Mouse (Mus musculus): Measurements from ENCODE around the gene Bcl9l. TPM values are rescaled to one million over a fixed set of nuclear protein-coding genes. Genes with fewer than 3 reads are reported as not detected.

Bcl9l gene
- polyA plus RNA-seq, 1 experiment from 2014 or later: 10.9 TPM

DNA sequence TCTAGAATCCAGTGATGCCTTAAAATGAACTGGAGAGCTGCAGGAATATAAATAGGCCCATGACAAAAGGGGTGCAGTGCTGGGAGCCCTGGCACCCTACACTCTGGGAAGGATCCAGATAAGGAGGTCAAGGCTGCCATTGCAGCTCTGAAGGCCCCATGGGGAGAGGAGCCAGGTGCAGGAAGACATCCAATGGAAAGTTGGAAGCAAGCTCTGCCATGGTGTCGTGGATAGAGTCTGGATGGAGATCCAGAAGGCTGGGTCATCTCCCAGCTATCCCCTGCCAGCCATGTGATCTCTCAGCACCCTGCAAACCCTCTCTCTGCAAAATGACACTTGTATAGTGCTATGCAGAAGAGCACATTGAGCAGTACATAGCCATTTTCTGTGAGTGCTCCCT is 8.3 kb upstream of the Bcl9l start:
- no peak for ATAC-seq (ENCODE audit: low FRiP score, low read depth)
- WGBS: 43% methylated on average over 1 of the region's 1 CpGs
- Histone ChIP-seq H3K9ac (no peak overlapping the region), H3K27ac (no peak overlapping the region), H3K27me3 (replicated peaks) (0 out of 2 replicates have a peak, but pooled peaks cover 3% of the 10 kb centered on the region), H3K4me3 (no peak overlapping the region), H3K4me1 (peaks cover 13% of the 10 kb centered on the region; the same call in 1 of the 2 replicates), H3K4me2 (replicated peaks) (no peak overlapping the region), H3K36me3 (no peaks in the 10 kb centered on the region), H3K9me3 (no peaks in the 10 kb centered on the region)

DNA sequence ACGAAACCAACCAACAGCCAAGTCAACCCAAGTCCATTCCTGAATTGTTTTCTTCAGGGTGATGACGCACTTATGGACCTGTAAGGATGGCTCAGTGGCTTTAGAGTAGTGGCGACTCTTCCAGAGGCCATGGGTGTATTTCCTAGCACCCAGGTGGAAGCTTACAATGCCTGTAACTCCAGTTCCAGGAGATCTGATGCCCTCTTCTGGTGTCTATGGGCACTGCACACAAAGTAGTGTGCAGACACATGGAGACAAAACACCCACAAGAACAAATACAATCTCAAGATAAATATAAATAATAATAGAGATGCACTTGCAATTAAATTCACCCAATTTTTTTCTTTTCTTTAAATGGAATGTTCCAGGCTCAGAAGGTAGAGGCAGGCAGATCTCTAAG is 6.7 kb upstream of the Bcl9l start:
- Histone ChIP-seq H3K9me3 (no peaks in the 10 kb centered on the region), H3K4me2 (replicated peaks) (no peak overlapping the region), H3K27me3 (replicated peaks) (0 out of 2 replicates have a peak, but pooled peaks cover 3% of the 10 kb centered on the region), H3K4me1 (peaks cover 21% of the 10 kb centered on the region), H3K27ac (no peak overlapping the region), H3K36me3 (no peaks in the 10 kb centered on the region), H3K4me3 (no peak overlapping the region), H3K9ac (no peak overlapping the region)
- 91% methylated on average over 3 of the region's 3 CpGs for WGBS
- no peak for ATAC-seq (ENCODE audit: low FRiP score, low read depth)

DNA sequence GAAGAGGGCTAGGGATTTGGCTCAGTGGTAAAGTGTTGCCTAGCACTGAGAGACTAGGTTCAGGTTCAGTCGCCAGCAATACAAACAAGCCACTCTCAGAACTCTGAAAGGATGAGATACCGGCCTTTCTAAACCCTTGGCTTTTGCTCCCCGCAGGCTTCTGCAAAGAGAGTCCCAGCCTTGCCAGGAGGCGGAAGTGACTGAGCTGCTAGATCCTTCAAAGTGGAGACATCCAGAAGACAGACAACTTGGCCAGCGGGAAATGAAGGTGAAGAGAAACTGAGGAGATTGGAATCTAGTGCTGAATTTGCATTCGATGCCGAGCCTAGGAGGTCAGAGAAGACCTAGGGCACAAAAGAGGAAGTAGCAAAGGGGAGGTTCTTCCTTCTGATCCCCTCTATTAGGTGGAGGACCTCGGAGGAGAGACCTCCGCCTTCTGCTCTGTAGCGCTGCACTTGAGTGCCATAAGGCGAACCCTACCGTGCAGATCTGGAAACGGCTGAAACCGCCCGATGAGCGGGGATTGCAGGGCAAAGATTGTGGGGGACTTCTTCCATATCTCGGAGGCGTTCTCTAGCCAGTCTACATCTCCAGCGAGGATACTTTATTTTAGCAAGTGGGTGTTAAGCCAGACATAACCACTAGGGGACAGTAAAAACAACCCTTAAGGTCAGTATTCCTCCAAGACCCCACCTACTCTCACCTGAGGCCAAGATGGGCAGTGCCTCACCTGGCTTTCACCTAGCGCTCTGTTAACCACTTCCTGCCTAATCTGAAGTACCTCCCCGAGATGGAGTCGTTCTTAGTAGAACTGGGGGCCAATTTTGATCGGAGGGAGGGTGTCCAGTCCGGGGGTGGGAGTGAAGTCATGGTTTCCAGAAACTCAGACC is 5.0 kb upstream of the Bcl9l start:
- H3K9ac ChIP-seq: peak overlapping the region; percentile 81; the same call in 1 of the 2 replicates
- H3K9me3 ChIP-seq: no peaks in the 10 kb centered on the region
- 0 out of 2 replicates have a peak overlapping the region, but pooled peaks have one; percentile 22 for H3K27ac ChIP-seq
- H3K4me2 ChIP-seq (replicated peaks): peak overlapping the region; percentile 99
- WGBS: 5% methylated on average over 24 of the region's 24 CpGs
- H3K4me3 ChIP-seq: peak overlapping the region; percentile 69
- H3K4me1 ChIP-seq: peaks cover 26% of the 10 kb centered on the region
- no peak for ATAC-seq (ENCODE audit: low FRiP score, low read depth)
- no peaks in the 10 kb centered on the region for H3K36me3 ChIP-seq
- 0 out of 2 replicates have a peak, but pooled peaks cover 3% of the 10 kb centered on the region for H3K27me3 ChIP-seq (replicated peaks)

DNA sequence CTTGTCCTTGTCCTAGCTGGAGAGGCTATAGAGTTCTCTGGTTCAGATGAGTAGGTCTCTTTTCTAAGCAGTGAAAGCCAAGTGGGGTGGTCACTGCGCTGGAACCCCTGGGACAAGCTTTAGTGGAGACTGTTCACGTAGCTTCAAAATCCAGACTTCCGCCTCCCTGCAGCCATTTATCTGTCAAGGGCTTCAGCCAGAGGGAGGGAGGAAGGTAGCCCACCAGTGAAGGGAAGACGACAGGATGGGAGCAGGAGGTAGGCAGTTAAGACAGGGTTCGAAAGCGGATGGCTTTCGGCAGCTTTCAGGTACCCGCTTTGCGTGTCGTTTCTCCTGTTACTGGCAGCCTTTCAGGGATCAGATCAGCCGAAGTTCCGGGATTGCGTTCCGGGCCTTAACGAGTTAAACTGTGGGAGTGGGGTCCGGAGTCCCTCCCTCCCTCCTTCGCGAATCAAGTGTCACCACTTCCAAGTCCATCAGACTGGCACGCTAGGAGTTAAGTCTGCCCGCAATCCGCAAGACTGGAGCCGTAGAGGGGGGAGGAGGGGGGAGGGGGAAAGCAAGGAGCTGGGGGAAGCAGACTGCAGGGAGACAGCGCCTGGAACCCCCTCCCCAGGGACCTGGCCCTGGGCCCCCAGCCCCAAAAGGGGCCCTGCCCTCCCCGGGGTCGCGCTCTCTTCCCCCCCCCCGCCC is 4.2 kb upstream of the Bcl9l start:
- peak overlapping the region; percentile 99 for H3K4me2 ChIP-seq (replicated peaks)
- WGBS: under 1% methylated on average over 21 of the region's 27 CpGs
- H3K36me3 ChIP-seq: no peaks in the 10 kb centered on the region
- ATAC-seq (ENCODE audit: low FRiP score, low read depth): peak; percentile 52
- 0 out of 2 replicates have a peak, but pooled peaks cover 3% of the 10 kb centered on the region for H3K27me3 ChIP-seq (replicated peaks)
- no peaks in the 10 kb centered on the region for H3K9me3 ChIP-seq
- peak overlapping the region; percentile 69 for H3K4me3 ChIP-seq
- peaks cover 26% of the 10 kb centered on the region for H3K4me1 ChIP-seq
- H3K27ac ChIP-seq: peak overlapping the region; percentile 92
- peak overlapping the region; percentile 81 for H3K9ac ChIP-seq

DNA sequence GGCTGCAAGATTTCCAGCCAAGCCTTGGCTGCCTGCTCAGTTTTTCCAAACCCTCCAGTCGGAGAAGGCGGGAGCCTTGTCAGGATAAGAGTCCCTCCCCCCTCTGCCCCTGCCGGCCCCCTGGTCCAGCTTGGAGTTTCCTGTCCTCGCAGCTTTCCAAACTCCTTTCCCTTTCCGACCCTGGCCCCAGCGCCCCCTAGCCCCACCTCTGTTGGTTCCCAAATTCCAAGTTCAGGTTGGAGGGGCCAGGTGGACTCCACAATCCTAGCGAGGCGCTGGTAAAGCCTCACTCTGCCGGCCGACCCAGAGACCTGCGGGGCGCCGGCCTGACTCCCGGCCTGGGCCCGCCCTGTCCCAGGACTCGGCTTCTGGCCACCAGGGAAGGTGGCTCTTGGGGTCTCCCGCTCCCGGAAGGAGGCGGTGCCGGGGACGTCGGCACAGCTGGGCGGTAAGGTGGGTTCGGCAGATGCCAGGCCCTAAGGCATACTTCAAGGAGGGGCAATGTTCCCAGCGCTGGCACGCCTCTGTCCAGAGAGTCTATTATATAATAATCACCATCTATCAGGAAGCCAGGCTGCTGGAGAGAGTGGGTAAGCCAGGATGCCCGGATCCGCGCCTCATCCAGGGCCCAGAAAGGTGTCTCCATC is 3.5 kb upstream of the Bcl9l start:
- peak overlapping the region; percentile 92 for H3K27ac ChIP-seq
- H3K27me3 ChIP-seq (replicated peaks): 0 out of 2 replicates have a peak, but pooled peaks cover 3% of the 10 kb centered on the region
- H3K4me1 ChIP-seq: peaks cover 30% of the 10 kb centered on the region
- H3K9ac ChIP-seq: peak overlapping the region; percentile 81
- under 1% methylated on average over 29 of the region's 29 CpGs for WGBS
- H3K36me3 ChIP-seq: no peaks in the 10 kb centered on the region
- peak overlapping the region; percentile 69 for H3K4me3 ChIP-seq
- ATAC-seq (ENCODE audit: low FRiP score, low read depth): peak; percentile 43
- no peaks in the 10 kb centered on the region for H3K9me3 ChIP-seq
- H3K4me2 ChIP-seq (replicated peaks): peak overlapping the region; percentile 99

DNA sequence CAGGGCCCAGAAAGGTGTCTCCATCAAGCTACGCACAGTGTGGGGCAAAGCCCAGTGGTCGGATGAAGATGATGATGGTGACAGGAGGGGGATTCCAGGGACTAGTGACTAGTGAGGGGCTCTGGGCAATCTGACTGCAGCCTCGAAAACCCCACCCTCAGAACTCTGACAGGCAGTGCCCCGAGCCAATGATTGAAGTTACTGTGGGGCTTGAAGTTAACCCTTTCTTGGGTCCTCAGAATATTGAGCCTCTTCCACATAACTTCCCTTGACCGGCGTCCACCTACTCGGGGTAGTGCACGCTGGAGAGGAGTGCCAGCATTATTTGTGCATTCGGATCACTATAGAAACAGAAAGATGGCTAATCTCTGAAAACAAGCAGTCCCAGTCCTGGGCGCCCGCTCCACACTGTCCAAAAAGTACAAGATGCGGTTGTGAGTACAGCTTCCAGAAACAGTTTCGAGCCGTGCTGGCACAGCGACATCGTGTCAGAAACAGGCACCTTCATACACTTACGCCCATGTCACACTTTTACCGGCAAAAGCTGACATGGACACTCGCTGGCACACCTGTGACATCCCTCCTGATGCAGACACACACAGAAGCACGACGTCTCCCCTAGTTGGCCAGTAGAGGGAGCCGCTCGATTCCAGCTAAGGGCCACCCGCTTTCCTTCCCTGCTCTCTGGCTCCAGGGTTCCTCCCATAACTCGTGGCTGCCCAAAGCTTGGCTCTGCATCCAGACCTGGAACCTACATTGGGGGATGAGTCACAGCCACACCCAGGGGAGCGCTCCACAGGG is 2.8 kb upstream of the Bcl9l start:
- under 1% methylated on average over 26 of the region's 26 CpGs for WGBS
- Histone ChIP-seq H3K27ac (peak overlapping the region; percentile 92), H3K4me1 (peaks cover 38% of the 10 kb centered on the region), H3K36me3 (no peaks in the 10 kb centered on the region), H3K9ac (peak overlapping the region; percentile 81), H3K4me3 (peak overlapping the region; percentile 69), H3K9me3 (no peaks in the 10 kb centered on the region), H3K4me2 (replicated peaks) (peak overlapping the region; percentile 99), H3K27me3 (replicated peaks) (0 out of 2 replicates have a peak, but pooled peaks cover 3% of the 10 kb centered on the region)
- peak; percentile 38 for ATAC-seq (ENCODE audit: low FRiP score, low read depth)

DNA sequence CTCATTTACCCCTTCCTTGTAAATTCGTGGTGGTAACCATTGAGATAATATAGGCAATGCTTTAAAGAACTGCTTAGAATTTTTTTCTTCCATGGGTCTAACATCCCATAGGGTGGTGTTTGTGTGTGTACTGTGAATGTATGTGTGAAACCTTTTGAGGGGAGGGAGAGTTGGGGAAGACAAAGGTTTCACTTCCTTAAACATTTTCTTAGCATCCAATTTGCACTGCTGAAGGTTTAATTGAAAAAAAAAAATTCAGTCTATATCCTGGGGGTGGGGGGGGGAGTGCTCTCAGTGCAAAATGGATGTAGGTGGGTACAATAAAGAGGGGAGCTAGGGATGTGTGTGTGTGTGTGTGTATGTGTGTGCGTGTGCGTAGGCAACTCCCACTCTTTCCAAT is 513 bp upstream of the Bcl9l start:
- WGBS: 12% methylated on average over 3 of the region's 3 CpGs
- H3K4me3 ChIP-seq: peak overlapping the region; percentile 97
- peaks cover 61% of the 10 kb centered on the region for H3K4me1 ChIP-seq
- 0 out of 2 replicates have a peak overlapping the region, but pooled peaks have one; percentile 26 for H3K9ac ChIP-seq
- peak overlapping the region; percentile 92; the same call in 1 of the 2 replicates for H3K27ac ChIP-seq
- H3K4me2 ChIP-seq (replicated peaks): peak overlapping the region; percentile 94
- no peaks in the 10 kb centered on the region for H3K9me3 ChIP-seq
- H3K36me3 ChIP-seq: no peaks in the 10 kb centered on the region
- no peak; the same call in 1 of the 2 replicates for ATAC-seq (ENCODE audit: low FRiP score, low read depth)
- no peaks in the 10 kb centered on the region for H3K27me3 ChIP-seq (replicated peaks)

DNA sequence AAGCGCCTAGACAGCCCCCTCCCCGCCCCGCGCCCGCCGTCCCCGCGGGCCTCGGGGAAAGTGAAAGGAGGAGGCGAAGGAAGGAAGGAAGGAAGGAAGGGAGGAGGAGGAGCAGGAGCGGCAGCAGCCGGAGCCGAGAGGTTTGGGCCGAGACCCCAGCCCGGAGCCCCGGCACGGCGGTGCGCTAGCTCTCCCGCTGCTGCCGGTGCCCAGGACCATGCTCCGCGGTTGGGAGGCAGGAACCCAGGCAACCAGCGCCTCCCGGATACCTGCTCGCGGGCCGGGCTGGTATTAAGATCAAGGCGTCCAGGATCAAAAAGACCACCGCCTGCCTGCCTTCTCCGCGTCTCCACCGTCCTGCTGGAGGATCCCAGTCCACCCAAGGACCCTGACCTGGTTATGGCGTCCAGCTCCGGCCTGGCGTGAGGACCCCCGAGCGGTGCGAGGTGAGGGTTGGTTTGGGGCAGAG is 450 bp downstream of the Bcl9l start:
- Histone ChIP-seq H3K4me1 (peaks cover 62% of the 10 kb centered on the region), H3K4me3 (peak overlapping the region; percentile 97), H3K27ac (peak overlapping the region; percentile 92), H3K27me3 (replicated peaks) (no peaks in the 10 kb centered on the region), H3K9me3 (no peaks in the 10 kb centered on the region), H3K36me3 (no peaks in the 10 kb centered on the region), H3K4me2 (replicated peaks) (peak overlapping the region; percentile 94), H3K9ac (peak overlapping the region; percentile 97)
- under 1% methylated on average over 38 of the region's 39 CpGs for WGBS
- ATAC-seq (ENCODE audit: low FRiP score, low read depth): no peak

DNA sequence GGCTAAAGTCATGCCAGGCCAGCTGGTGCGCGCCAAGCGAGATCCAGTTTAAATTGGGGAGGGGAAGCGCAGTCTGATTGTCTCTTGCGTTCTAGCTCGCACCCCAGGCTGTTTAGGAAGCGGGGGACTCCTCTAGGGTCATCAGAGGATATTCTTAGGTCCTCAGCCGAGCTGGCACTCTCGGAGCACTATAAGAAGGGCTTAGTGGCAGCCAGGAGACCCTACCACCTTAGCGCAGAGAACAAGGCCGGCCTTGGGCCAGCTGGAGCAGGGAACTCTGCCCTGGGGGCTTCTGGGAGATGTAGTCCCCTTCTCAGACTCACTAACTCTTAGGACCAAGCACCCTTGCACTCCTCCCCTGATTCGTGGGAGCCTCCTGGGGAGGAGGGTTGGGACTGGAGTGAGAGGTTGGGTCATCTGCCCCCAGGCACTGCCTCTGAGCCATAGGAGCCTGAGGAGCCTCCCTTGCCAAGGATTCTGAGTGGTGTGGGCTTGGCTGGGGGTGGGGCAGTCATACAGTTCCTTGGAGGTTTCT is 952 bp downstream of the Bcl9l start:
- Histone ChIP-seq H3K9ac (peak overlapping the region; percentile 97), H3K27ac (peak overlapping the region; percentile 92; the same call in 1 of the 2 replicates), H3K4me2 (replicated peaks) (peak overlapping the region; percentile 94), H3K27me3 (replicated peaks) (no peaks in the 10 kb centered on the region), H3K36me3 (no peaks in the 10 kb centered on the region), H3K4me1 (peaks cover 66% of the 10 kb centered on the region), H3K9me3 (no peaks in the 10 kb centered on the region), H3K4me3 (peak overlapping the region; percentile 97)
- peak; percentile 35 for ATAC-seq (ENCODE audit: low FRiP score, low read depth)
- 0% methylated on average over 12 of the region's 12 CpGs for WGBS

DNA sequence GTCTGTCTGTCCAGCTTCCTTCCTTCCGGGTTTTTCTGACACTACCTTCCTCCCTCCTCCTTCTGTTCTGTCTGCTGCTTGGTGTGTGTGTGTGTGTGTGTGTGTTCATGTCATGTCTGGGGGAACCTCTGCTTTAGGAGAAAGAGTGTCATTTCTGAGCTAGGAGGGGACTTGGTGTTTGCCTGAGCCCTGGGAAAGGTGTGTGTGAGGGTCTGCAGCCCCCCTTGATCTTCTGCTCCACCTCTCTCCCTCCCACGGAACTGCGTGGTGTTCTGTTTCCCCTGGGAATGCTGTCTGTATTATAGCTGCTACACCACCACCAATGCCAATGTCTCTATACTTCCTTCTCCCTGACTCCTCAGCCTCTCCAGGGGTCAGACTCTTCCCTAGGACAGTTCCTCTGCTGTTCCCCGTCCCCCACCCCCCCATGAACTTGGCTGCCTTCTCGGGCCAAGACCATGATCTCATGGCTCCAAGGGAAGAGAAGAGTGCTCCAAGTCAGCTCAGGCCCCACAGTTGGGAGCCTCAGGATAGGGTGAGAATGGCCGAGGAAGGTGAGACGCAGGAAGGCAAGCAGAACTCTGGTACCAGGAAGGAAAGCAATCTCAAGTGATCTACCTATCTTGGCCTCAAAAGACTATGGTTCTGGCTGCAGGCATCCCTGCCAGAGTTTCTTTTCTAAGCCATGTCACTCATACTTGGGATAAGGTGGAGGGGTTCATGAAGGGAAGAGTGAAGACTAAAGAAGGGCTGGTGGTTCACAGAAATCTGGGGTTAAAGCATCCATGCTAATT is 1.9 kb downstream of the Bcl9l start:
- no peak for ATAC-seq (ENCODE audit: low FRiP score, low read depth)
- Histone ChIP-seq H3K27me3 (replicated peaks) (no peaks in the 10 kb centered on the region), H3K4me3 (peak overlapping the region; percentile 97), H3K27ac (no peak overlapping the region), H3K4me2 (replicated peaks) (peak overlapping the region; percentile 94), H3K36me3 (no peaks in the 10 kb centered on the region), H3K9me3 (no peaks in the 10 kb centered on the region), H3K9ac (peak overlapping the region; percentile 97), H3K4me1 (peaks cover 70% of the 10 kb centered on the region)
- 35% methylated on average over 7 of the region's 7 CpGs for WGBS
